Mouse (Mus musculus): ENCODE data around the gene Yme1l1. TPM values are rescaled to one million over a fixed set of nuclear protein-coding genes. Genes with fewer than 3 reads are reported as not detected.

The Yme1l1 gene
- 66.1 and 75.0 TPM in 2 replicates for polyA plus RNA-seq (2015; fragmentation: Nextera tagmentation; extraction: Ambion mirVana)

DNA sequence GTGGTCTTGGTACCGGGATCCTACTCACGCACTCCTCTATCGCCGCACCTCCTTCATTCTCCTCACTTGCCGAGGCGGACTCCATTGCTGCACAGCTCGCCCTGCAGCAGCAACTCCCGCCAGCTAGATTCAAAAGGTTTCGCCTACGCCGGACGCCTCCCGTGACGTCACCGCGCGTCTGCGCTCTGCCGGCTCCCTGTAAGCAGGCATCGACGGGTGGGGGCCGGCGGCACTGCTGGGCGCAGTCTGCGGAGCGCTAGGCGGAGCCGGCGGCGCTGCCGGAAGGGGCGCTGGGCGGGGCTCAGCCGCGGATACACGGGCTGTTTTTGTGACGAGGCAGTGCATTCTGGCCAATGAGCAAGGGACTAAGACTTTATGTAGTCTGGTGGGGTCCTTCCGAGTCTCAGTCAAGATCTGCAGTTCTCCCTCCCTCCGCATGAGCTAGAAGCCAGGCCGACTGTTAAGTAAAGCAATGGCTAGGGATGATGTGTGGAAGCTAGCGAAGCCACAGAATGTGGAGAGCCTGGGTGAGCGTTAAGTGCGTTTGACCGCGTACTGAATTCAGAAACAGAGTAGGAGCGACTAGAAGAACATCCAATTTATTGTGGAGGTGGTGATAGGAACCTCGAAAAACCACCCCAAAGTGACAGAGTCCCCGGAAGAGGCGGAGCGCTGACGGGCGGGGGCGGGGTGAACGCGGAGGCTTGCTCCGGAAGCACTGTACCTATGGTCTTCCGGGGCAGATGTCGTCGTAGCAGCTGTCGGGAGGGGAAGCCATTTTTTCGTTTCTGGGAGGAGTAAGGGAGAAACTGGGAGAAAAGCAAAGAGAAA lies at the start of gene Yme1l1, which contains the start of gene Mastl:
Yme1l1 (plus strand) TSS at position 593 of the 831 bp plus-strand sequence.
Mastl (minus strand) TSS at position 248 of the 831 bp plus-strand sequence.

GRCm38 (mm10) chr2:23207070-23207526 lies 50.9 kb downstream of the Yme1l1 start, which contains the start of gene 4931423N10Rik:
Gene 4931423N10Rik, plus strand, starts transcription at chr2:23207476.

Other genes starting within 250 kb of the Yme1l1 start
- gene Abi1, start 116.1 kb upstream of the Yme1l1 start, polyA plus RNA-seq (2015; fragmentation: Nextera tagmentation; extraction: Ambion mirVana): 45.7 and 46.6 TPM in 2 replicates
- gene Acbd5, start 88.2 kb upstream of the Yme1l1 start, polyA plus RNA-seq (2015; fragmentation: Nextera tagmentation; extraction: Ambion mirVana): 35.7 and 45.8 TPM in 2 replicates
- gene Mastl, start 345 bp upstream of the Yme1l1 start, polyA plus RNA-seq (2015; fragmentation: Nextera tagmentation; extraction: Ambion mirVana): 3.4 and 3.5 TPM in 2 replicates
- gene 4931423N10Rik, start 51.1 kb downstream of the Yme1l1 start, polyA plus RNA-seq (2015; fragmentation: Nextera tagmentation; extraction: Ambion mirVana): 0.11 TPM in 1 of 2 replicates, not detected in the other
- 0.14 TPM in 1 of 2 replicates, not detected in the other for gene Nxph2, start 164.9 kb downstream of the Yme1l1 start, polyA plus RNA-seq (2015; fragmentation: Nextera tagmentation; extraction: Ambion mirVana)

Data from adrenal gland, postnatal 0 days (tissue).